Mouse (Mus musculus) T-helper 2 cell (primary cell): ENCODE data around the gene Tuba1c.

Experiments
- in situ Hi-C: fragments of 300-600 bp; cut with MboI, MseI; formaldehyde crosslinking; loops from one replicate; pipeline ENCODE4 v1.15.1; 2025; ENCODE audit warnings: high pct_unique_total_duplicates

Tuba1c gene

DNA sequence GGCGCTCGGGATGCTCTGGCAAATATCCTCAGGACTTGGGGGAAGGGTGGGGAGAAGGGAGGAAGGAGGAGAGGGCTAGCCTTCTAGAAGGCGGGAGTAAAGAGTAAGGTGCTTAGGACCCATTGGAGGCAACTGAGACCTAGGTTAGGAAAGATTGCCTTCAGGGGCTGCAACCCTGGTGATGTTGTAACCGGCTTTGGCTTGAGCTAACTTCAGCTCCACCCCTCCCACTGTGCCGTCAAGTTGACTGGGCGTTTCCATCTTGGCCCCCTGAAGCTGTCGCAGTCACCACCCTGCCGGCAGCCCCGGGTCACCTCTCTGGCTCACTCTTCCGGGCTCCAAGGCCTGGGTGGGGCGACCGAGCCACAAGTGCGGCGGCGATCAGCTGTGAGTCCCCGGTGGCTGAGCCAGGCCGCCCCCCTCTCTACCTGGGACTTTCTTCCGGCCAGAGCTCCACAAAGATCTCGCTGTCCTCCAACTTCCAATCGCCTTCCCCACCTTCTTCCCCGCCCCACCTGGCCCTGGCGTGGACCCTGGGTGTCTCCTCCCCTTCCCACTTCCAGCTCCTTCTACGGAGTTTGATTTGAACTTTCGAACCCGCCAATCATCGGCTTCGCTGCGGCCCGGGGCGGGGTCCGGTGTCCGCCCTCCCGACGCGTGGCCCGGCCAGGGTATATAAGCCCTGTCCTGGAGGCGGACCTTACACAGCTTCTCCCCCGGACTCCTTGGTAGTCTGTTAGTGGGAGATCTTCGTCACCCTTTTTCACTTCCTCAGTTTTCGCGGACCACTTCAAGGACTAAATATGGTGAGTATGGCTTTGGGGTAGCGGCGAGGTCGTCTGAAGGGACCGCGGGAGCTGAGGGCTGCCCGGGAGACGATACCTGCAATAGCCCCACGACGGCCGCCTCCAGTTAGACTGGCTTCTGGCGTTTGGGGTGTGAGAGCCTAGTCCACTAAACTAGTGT, at the start of gene Tuba1c:
Tuba1c (plus strand) TSS at position 273 of the 966 bp plus-strand sequence.
- in situ Hi-C loops = loop anchor here (5.0 kb wide), 1 partner anchor 98 kb away; the partner anchor contains the start of gene Tuba1b

DNA sequence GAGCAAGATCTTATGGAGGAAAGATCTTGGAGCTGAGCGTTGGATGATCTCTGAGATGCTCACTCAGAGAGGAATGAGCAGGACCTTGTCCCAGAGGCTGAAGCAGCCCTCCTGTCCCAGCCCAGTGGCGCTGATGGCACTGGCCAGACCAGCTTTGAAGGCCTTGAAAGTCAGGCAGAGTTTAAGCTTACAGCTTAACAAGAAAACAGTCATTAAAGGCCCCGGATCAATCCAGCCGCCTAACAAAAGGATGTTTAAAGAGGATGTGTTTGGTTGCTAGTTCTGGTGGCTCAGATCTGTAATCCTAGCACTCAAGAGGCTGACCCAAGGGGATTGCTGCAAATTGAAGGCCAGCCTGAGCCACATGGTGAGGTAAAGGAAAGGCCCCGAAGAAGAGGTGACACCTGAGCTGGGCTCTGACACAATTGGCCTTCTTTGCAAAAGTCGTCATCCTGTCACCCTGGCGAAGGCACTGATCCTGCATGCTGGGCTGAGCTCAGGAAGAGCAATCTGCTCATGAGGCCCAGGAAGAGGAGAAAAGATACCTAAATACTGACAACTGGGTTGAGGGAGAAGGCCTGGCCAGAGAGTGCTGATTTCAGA, 49.6 kb upstream of the Tuba1c start:
- in situ Hi-C loops = loop anchor here (25.0 kb wide), 1 partner anchor 1518 kb away; no protein-coding TSS in a partner anchor

DNA sequence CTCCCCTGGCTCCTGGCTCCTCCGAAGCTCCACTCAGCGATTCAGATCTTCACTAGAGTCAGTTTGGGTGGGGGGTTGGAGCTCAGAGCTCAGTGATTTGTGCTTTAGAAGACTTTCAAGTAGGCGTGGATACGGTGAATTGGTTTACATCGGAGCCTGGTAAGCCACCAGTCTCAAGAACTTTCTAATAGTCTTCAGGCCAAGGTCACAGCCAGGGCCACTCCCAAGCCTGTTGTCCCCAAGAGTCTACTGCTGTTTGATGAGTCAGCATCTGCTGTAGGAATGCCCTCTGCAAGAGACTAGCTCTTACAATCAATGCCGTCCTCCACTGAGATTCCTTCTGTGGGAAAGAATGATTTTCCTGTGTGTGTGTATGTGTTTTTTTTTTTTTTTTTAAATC, 47.6 kb upstream of the Tuba1c start:
- in situ Hi-C loops = loop anchor here (25.0 kb wide), 1 partner anchor 1520 kb away; no protein-coding TSS in a partner anchor

DNA sequence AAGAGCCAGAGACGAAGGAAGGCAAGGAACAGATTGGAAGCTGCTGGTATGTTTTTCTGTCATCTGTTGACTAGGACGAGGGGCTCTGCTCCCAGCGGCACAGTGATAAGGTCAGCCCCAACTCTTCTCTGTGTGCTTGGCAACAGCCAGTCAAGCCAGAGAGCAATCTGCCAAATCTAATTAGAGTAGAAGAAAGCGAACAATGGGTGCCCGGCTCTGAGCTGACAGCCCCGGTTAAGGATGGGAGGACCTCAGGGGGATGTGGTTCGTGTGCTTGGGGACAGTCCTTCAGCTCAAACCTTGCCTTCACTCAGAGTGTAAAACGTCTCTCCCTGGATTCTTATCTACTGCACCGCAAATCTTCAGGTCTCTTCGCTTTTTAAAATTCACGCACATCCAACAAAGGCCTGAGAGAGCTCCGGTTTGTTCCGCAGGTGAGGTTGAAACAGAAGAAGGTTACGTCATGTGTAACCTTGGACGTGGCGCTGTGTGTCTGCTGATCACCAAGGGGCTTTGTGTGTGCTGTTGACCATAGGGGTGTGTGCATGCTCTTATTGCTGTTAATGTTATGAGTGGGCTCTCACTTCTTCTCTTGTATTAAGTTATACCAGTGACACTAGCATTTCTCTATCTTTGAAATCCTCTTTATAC, 46.1 kb upstream of the Tuba1c start:
- in situ Hi-C loops = loop anchor here (25.0 kb wide), 1 partner anchor 1521 kb away; no protein-coding TSS in a partner anchor

DNA sequence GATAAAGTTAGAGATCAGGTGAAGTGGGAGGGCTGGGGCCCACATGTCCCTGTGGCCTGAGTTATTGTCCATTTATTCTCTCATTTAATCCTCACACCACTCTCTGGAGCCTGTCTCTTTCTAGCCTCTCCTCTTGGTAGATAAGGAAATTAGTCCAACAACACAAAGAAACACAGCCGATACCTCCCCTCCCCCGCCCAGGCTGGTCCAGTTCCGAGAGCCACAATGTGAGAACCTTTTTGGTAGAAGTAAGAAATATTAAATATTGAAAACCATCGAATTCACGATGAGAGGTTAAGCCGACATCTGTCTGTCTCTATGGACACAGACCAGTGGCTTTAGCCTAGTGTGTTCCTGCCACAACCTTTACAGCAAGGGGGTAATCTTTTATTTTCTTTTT, 45.0 kb upstream of the Tuba1c start:
- in situ Hi-C loops = loop anchor here (25.0 kb wide), 1 partner anchor 1522 kb away; no protein-coding TSS in a partner anchor

DNA sequence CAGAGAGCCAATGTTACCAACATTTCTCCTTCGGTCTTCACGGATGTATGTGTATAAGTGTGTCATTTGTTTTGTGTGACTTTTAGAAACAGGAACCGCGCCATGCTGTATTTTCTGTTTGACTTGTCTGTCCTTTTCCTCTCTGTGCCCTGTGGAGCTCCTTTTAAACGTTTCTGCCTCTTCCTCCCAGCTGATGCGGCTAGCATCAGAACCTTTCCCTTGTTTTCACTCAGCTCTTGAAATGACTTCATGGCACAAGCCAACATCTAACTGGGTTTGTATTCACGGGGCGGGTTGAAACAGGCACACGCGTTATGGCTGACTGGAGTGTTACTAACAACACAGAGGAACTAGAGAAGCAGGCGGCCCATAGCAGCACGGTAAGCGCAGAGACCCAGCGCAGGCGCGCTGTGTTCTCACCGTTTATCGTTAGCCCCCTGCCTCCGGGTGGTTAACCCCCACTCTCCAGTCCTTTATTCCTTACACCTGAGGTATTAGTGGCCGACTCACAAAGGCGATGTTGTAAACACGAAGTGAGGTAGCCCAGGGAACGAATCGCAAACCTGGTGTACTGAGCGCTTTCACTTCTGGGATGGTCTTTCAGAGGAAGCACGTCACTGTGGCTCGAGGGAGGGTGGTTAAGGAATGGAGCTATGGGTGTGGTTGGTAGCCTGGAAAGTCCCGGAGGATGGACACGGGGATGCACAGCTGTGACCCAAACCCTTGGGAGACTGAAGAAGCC, 44.3 kb upstream of the Tuba1c start:
- in situ Hi-C loops = loop anchor here (25.0 kb wide), 1 partner anchor 1523 kb away; no protein-coding TSS in a partner anchor

DNA sequence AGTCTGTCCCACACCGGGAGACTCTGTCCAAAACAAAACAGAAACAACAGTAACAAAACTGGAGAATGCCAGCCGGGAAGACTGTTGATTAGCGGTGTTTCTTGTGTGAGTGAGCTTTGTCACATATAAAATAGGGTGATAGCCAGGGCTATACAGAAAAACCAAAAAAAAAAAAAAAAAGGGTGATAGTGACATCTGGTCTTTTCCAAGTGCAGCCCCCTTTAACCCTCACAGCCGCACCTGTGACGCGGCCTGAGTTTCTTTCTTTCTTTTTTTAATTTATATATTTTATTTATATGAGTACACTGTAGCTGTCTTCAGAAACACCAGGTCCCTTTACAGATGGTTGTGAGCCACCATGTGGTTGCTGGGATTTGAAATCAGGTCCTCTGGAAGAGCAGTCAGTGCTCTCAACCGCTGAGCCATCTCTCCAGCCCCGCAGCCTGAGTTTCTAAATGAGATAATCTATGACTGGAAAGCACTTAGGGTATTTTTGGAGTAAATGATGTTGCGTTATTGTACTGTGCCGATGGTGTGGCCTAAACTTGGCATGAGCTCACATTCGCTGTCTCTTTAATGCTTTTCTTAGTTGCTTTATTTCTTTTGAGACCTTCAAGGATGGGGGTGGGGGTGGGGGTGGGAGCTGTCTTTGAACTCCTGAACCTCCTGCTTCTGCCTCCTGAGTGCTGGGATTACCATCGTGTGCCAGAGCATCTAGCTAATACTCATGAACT, 43.5 kb upstream of the Tuba1c start:
- in situ Hi-C loops = loop anchor here (25.0 kb wide), 1 partner anchor 1524 kb away; no protein-coding TSS in a partner anchor

DNA sequence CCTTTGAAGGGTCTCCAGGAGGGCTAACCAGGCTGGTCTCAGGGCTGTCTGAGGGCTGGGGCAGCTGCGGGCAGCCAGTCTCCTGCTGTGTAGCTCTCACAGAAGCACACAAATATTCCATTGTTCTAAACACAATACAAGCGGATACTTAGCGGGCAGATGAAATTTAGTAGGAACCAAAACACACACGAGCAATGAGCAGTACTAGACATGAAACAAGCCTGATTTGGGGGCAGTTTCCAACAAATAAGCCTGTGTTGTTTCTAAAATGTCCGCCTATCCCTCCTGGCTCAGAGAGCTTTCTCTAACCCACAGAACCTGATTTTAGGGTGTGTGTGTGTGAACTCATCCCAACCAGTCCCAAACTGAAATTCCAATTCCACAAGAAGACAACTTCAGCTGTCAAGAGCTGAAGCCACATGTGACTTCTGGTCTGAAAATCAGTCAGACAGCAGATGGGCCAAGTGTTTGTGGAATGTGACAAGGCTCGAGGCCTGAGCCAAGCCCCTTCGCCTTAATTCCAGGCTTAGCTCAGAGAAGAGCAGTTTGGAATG, 42.5 kb upstream of the Tuba1c start:
- in situ Hi-C loops = loop anchor here (25.0 kb wide), 1 partner anchor 1525 kb away; no protein-coding TSS in a partner anchor

DNA sequence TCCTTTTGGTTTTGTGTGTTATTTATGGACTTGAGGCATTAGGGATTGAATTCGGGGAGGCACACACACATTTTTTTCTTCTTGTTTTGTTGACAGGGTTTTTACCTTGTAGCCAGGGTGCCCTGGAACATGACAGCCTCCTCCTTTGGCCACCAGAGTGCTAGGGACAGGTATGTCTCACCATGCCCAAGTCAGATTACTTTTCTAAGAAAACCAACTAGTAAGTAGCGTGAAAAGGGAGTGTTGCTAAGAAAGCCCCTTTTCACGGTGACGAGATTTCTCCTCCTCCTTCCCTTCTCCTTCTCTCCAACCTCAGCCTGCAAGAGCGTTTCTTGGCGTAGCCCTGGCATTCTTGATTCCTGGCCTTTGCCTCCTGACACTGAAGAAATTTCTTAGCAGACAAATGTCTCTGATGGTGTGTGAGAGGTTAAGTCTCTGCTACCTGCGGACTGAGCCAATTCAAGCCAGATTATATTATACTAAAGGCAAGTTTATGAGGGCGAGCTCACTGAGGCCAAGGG, 42.0 kb upstream of the Tuba1c start:
- in situ Hi-C loops = loop anchor here (25.0 kb wide), 1 partner anchor 1525 kb away; no protein-coding TSS in a partner anchor

DNA sequence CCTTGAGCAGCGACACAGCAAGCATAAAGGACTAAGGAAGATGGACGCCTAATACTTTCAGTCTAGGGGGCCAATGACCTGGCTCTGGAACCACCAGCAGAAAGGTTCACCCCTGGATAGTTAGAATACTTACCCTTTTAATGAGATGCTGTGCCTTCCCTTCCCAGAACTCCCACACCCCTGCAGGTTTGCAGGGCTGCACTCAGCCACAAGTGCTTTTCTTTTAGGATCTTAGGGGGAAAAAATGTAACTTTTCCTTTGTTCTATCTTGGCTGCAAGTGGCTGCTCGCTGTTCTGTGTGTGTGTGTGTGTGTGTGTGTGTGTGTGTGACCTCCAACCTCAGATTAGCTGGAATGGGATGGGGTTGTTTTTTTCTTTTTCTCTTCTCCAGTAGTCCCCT, 40.9 kb upstream of the Tuba1c start:
- in situ Hi-C loops = loop anchor here (25.0 kb wide), 1 partner anchor 1526 kb away; no protein-coding TSS in a partner anchor

DNA sequence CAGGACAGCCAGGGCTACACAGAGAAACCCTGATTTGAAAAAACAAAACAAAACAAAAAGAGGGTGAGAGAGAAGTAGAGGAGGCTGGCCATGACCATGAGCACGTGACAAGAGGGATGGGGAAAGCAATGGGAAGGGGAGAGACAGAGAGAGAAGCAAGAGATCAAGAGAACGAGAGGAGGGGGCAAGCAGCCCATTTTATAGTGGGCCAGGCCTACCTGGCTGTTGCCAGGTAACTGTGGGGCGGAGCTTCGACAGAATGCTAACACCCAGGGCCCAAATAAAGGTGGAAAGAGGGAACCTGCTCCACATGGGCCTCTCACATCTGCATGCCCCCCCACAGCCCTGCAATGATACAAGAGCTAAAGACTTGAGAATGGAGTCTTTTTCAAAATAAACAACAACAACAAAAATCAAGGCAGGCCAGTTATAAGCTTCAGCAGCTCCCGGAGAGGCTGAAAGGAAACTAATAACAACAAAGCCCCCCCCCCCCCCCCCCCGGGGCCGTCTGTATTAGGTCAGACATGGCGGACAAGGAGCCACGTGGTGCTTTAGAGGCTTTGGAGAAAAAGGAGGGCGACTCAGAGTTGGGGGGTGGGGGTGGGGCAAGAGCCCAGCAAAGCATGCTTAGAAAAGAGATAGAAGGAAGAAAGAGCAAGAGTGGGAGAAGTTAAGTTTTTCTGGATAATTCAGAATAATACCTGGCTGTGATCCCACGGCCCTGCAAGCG, 39.8 kb upstream of the Tuba1c start:
- in situ Hi-C loops = loop anchor here (5.0 to 25.0 kb wide), 3 partner anchors 48 to 1528 kb away; partner anchors contain the start of gene Kmt2d

DNA sequence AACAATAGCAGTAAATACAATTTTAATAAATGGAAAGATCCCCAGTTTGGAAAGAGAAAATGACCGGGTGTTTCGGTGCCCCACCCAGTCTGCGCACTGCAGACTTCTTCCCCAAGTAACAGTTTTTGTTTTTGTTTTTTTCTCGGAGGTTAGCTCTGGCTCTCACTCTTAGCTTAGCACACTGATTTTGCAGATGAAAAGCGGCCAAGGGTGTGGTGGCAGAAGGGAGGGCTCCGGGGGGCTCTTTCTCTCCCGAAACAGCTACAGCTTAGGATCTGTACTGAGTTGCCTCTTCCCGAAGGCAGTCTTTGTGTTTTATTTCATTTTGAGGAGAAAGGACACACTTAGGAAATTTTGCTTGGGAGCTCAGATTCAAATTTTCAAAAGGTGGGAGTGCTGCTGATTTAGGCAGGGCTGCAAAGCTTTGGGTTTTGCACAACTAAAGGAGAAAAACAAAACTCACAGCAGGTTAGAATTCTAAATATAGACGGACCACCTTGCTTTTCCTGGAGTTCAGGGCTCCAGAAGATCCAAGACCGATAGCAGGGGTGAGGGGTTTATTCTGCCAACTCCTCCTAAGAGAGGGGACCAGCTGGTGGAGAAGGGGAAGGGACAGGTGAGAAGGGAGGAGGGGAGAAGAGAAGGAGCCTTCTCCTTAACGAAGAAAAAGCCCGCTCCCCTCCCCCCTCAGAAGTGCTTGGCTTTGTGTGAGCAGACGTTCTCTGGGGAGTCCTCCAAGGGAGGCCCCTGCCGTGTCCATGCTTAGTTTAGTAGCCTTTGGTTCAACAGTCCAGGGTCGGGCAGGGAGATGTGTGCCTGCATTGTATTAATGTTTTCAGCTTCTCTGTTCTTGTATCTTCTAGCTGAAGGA, 38.8 kb upstream of the Tuba1c start:
- in situ Hi-C loops = loop anchor here (5.0 to 25.0 kb wide), 3 partner anchors 49 to 1529 kb away; partner anchors contain the start of gene Kmt2d

DNA sequence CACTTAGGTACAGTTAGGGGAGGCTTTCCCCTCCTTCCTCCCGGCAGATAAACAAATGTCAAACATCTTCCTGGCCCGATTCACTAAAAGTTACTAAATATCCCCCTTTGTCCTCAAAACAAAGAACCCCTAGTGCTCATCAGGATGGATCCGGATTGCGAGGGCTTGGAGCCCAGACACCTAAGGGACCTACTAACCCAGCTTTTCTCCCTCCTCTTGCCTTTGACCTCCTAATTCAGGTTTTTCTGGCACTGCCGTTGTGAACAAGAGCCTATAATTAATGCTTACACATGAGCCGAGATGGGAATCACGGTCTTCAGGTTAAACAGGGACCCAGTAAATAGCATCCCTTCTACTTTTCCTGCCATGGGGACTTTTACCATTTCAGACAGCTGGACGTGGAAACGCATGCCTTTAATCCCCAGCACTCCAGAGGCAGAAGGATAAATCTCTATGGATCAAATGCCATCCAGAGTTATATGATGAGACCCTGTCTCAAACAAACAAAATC, 38.1 kb upstream of the Tuba1c start:
- in situ Hi-C loops = loop anchor here (5.0 to 25.0 kb wide), 3 partner anchors 49 to 1529 kb away; partner anchors contain the start of gene Kmt2d

DNA sequence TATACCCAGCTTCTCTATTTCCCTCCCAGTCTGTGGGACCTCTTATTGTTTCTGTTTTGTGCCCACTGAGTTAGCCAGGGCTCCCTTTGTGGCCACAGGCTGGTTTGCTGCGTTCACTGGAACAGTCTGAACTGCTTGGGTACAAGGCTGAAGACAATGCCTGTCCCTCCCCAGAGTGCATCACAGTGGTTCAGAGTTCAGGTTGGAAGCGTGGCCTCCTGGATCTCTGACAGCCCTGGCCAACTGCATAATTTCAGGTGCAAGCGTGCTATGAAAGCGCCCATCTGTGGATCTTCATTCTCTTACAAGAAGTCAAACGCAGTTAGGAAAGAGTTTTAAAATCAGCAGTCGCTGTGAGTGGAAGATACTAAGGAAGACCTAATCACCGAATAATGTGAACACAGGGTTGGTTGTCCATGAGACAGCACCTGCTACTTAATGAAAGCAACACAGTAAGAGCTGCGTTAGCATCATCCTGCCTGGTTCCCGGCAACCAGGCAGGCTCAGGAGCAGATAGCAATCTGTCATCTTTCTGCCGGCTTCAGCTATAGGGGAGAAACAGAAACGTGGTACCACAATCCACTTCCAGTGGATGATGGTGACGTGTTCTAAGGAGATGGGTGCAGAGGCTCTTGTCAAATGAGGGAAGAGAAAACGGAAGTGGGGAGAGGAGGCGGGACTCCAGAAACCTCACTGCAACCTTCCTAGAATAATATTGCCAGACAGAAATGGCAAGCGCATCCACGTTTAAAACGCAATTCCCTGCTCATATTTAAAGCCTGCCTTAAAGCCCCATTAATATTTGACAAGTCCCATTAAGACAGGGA, 37.4 kb upstream of the Tuba1c start:
- in situ Hi-C loops = loop anchor here (5.0 to 25.0 kb wide), 3 partner anchors 50 to 1530 kb away; partner anchors contain the start of gene Kmt2d

DNA sequence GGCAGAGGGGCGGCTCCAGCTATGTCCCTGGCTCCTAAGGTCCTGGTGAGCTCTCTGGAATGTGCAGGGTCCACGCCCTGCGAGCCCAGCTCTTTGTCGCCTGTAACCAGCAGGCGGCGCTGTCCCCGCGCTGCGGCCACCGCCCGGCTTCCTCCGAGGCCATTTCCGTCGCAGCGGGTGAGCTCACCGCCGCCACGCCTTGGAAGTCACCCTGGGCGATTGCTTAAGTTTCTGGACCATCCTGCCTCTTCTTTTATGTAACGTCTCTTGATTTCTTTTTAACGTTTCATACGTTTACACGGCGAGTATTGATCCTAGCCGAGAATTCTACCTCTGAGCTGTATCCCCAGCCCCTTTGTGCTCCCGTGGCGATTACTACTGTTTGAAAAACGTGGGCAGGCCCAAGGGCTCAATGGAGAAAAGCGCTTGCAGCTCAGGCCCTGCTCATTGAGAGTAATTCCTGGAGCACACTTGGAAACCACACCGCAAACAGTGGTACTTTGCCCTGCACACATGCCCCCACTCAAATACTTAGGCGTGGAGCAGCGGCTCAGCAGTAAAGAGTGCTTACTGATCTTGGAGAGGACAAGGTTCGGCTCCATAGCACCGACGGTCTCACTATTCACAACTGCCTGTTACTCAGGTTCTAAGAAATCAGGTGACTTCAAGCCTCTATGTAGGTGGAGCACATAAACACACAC, 36.4 kb upstream of the Tuba1c start:
- in situ Hi-C loops = loop anchor here (5.0 to 25.0 kb wide), 3 partner anchors 51 to 1531 kb away; partner anchors contain the start of gene Kmt2d

DNA sequence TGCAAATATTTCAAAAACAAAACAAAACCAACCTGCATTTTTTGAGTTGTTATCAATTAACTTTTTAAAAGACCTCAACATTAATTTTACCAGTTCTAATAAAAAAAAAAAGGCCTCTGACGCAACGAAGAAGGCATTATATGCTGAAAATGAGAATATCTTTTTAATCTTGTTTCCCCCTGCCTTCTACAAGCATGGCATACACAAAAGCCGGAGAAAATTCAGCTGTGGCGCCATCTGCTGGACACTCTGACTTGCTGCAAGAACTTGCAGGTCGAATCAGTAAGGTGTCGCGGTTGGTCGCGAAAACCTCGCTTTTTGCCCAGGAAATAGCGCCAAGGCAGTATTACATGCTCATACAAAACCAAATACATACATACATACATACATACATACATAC, 35.8 kb upstream of the Tuba1c start:
- in situ Hi-C loops = loop anchor here (5.0 to 25.0 kb wide), 3 partner anchors 52 to 1532 kb away; partner anchors contain the start of gene Kmt2d
